8 mouse cellular contexts compared by ENCODE assay signal in genomic region chr19:36082606-36083261, GRCm38 (mm10). TPM values are rescaled to one million over a fixed set of nuclear protein-coding genes. Genes with fewer than 3 reads are reported as not detected.
A peak's percentile ranks its signal among the peaks of the same experiment; 100 is the strongest.
DNase-seq lines count a peak whose midpoint lies in the region; ATAC-seq lines count a peak whose summit lies in the region.

No protein-coding gene starts in this region.

- H3K27ac ChIP-seq in forebrain, embryonic 16.5 days (ENCODE audit: low read length), result no peak overlapping the region
- H3K27ac ChIP-seq in intestine, embryonic 14.5 days (ENCODE audit: low read depth), result no peak overlapping the region
- 0 out of 2 replicates have a peak overlapping the region, but pooled peaks have one; percentile 35 for H3K27ac ChIP-seq in liver, embryonic 11.5 days (ENCODE audit: low read depth, low read length)

- H3K4me2 ChIP-seq in forebrain, embryonic 16.5 days (ENCODE audit: low read length), result peak overlapping the region; percentile 52
- peak overlapping the region; percentile 68 for H3K4me2 ChIP-seq in intestine, embryonic 14.5 days (ENCODE audit: low read length)
- peak overlapping the region; percentile 85 for H3K4me2 ChIP-seq in liver, embryonic 11.5 days

- H3K9me3 ChIP-seq in forebrain, embryonic 16.5 days (ENCODE audit: control insufficient read depth, low read length), result no peaks in the 10 kb centered on the region
- no peaks in the 10 kb centered on the region for H3K9me3 ChIP-seq in intestine, embryonic 14.5 days (ENCODE audit: control insufficient read depth, low read length)
- no peaks in the 10 kb centered on the region for H3K9me3 ChIP-seq in liver, embryonic 11.5 days (ENCODE audit: control insufficient read depth, low read length)

- H3K9ac ChIP-seq in forebrain, embryonic 16.5 days (replicated peaks; ENCODE audit: low read depth, low read length), result no peak overlapping the region
- H3K9ac ChIP-seq in intestine, embryonic 14.5 days (ENCODE audit: low read length), result peak overlapping the region; percentile 84
- H3K9ac ChIP-seq in liver, embryonic 11.5 days (ENCODE audit: low read depth, low read length), result peak overlapping the region; percentile 57; the same call in 1 of the 2 replicates

- no peaks in the 10 kb centered on the region for H3K36me3 ChIP-seq in forebrain, embryonic 16.5 days (ENCODE audit: control insufficient read depth, insufficient read depth)
- H3K36me3 ChIP-seq in intestine, embryonic 14.5 days (ENCODE audit: control insufficient read depth, insufficient read depth, low read length), result 0 out of 2 replicates have a peak, but pooled peaks cover 3% of the 10 kb centered on the region
- H3K36me3 ChIP-seq in liver, embryonic 11.5 days (ENCODE audit: control insufficient read depth, insufficient read depth, low read length), result no peaks in the 10 kb centered on the region

- no peaks in the 10 kb centered on the region for H3K27me3 ChIP-seq in forebrain, embryonic 16.5 days (replicated peaks; ENCODE audit: control insufficient read depth, insufficient read depth, low read length)
- no peaks in the 10 kb centered on the region for H3K27me3 ChIP-seq in intestine, embryonic 14.5 days (replicated peaks; ENCODE audit: control insufficient read depth, insufficient read depth, low read length)
- no peaks in the 10 kb centered on the region for H3K27me3 ChIP-seq in liver, embryonic 11.5 days (replicated peaks; ENCODE audit: control insufficient read depth, insufficient read depth, low read length)

- DNase-seq in 3134 (ENCODE audit: extremely low read depth, insufficient read length, low spot score), result peak; percentile 46
- peak; percentile 33 to 61 for DNase-seq in cerebellum, adult 18-20 months
- DNase-seq in intestine, embryonic 14.5 days (ENCODE audit: low spot score), result no peak
- no peak for DNase-seq in liver, embryonic 11.5 days (ENCODE audit: low spot score)
- DNase-seq in naive thymus-derived CD4-positive, alpha-beta T cell, adult 2 months (ENCODE audit: low read depth), result peak; percentile 81
- no peak for DNase-seq in testis, postnatal 10 days (ENCODE audit: low spot score)

- H3K4me3 ChIP-seq in forebrain, embryonic 16.5 days (replicated peaks; ENCODE audit: low read length), result peak overlapping the region; percentile 58
- H3K4me3 ChIP-seq in intestine, embryonic 14.5 days (ENCODE audit: low read depth, low read length), result peak overlapping the region; percentile 82
- H3K4me3 ChIP-seq in liver, embryonic 11.5 days (ENCODE audit: low read depth, low read length), result peak overlapping the region; percentile 90

- 42% methylated on average over 7 of the region's 7 CpGs for WGBS in forebrain, embryonic 16.5 days
- 48% methylated on average over 7 of the region's 7 CpGs for WGBS in intestine, embryonic 14.5 days
- WGBS in liver, embryonic 11.5 days, result 49% methylated on average over 7 of the region's 7 CpGs

- ATAC-seq in CD4-positive, CD25-positive, alpha-beta regulatory T cell, adult 4 months, result peak; percentile 80
- ATAC-seq in forebrain, embryonic 16.5 days, result peak; percentile 76
- ATAC-seq in intestine, embryonic 14.5 days (replicated peaks; ENCODE audit: low FRiP score, low TSS enrichment, low read depth), result peak; percentile 76
- peak; percentile 68 for ATAC-seq in liver, embryonic 11.5 days (replicated peaks; ENCODE audit: low FRiP score)

- H3K4me1 ChIP-seq in forebrain, embryonic 16.5 days (replicated peaks; ENCODE audit: control insufficient read depth, insufficient read depth, low read length), result peaks cover 10% of the 10 kb centered on the region
- peaks cover 6% of the 10 kb centered on the region for H3K4me1 ChIP-seq in intestine, embryonic 14.5 days (replicated peaks; ENCODE audit: control insufficient read depth, insufficient read depth, low read length)
- peaks cover 6% of the 10 kb centered on the region for H3K4me1 ChIP-seq in liver, embryonic 11.5 days (replicated peaks; ENCODE audit: control insufficient read depth, insufficient read depth, low read length)

RNA-seq across cellular contexts. Expression of gene Rpp30, which starts 0.8 kb away (rescaled TPM):
- 10 to 100 TPM; 42.7 to 50.3 TPM for polyA plus RNA-seq in CD4-positive, CD25-positive, alpha-beta regulatory T cell, adult 4 months (2017; shearing (Covaris generic))
- 87.5 and 95.2 TPM in 2 replicates for polyA plus RNA-seq in forebrain, embryonic 16.5 days (2015; fragmentation: Nextera tagmentation; extraction: Ambion mirVana)
- 72.2 and 72.9 TPM in 2 replicates for polyA plus RNA-seq in intestine, embryonic 14.5 days (2014; fragmentation: Nextera tagmentation; extraction: Ambion mirVana)
- 82.3 and 84.3 TPM in 2 replicates for polyA plus RNA-seq in liver, embryonic 11.5 days (2014; fragmentation: Nextera tagmentation; extraction: Ambion mirVana)

RNA-seq across cellular contexts. Expression of gene Htr7, which starts 25.4 kb away (rescaled TPM):
- polyA plus RNA-seq in CD4-positive, CD25-positive, alpha-beta regulatory T cell, adult 4 months (2017; shearing (Covaris generic)), result not detected
- polyA plus RNA-seq in forebrain, embryonic 16.5 days (2015; fragmentation: Nextera tagmentation; extraction: Ambion mirVana), result 3.2 and 6.2 TPM in 2 replicates
- not detected in 2 replicates for polyA plus RNA-seq in intestine, embryonic 14.5 days (2014; fragmentation: Nextera tagmentation; extraction: Ambion mirVana)
- polyA plus RNA-seq in liver, embryonic 11.5 days (2014; fragmentation: Nextera tagmentation; extraction: Ambion mirVana), result not detected in 2 replicates

RNA-seq across cellular contexts. Expression of gene Ankrd1, which starts 37.2 kb away (rescaled TPM):
- polyA plus RNA-seq in CD4-positive, CD25-positive, alpha-beta regulatory T cell, adult 4 months (2017; shearing (Covaris generic)), result not detected
- polyA plus RNA-seq in forebrain, embryonic 16.5 days (2015; fragmentation: Nextera tagmentation; extraction: Ambion mirVana), result not detected in 2 replicates
- 0.26 TPM in 1 of 2 replicates, not detected in the other for polyA plus RNA-seq in intestine, embryonic 14.5 days (2014; fragmentation: Nextera tagmentation; extraction: Ambion mirVana)
- 2.1 and 5.6 TPM in 2 replicates for polyA plus RNA-seq in liver, embryonic 11.5 days (2014; fragmentation: Nextera tagmentation; extraction: Ambion mirVana)

Comparison
In these comparisons a context has a peak if more than half of its experiments do, and no peak if none do; other contexts are left out.
1. DNase-seq: peak in 3134 (single experiment), cerebellum, adult 18-20 months (2 of 2) and naive thymus-derived CD4-positive, alpha-beta T cell, adult 2 months (single experiment); none in intestine, embryonic 14.5 days (single experiment), liver, embryonic 11.5 days (single experiment) and testis, postnatal 10 days (single experiment).
2. Peak in every context shown above with its lines, with median percentiles within 50 percentile points of each other: ATAC-seq, H3K4me2 ChIP-seq and H3K4me3 ChIP-seq.